Mouse (Mus musculus) liver, embryonic 14.5 days (tissue): Measurements from ENCODE around the gene Ankrd6. TPM values are rescaled to one million over a fixed set of nuclear protein-coding genes. Genes with fewer than 3 reads are reported as not detected.

ENCODE experiments used
- ATAC-seq: fragments of 200-750 bp; cut with Nextera tagmentation; 2 replicates; pipeline ENCODE4 v1.8.0; 2017; ENCODE audit warnings: moderate number of reproducible peaks, mild to moderate bottlenecking, moderate library complexity; ENCODE audit not compliant: insufficient read depth
- DNase-seq, 3 experiments: peaks; one replicate each; pipeline ENCODE4 v3.0.0-alpha.2; 2012 to 2013; ENCODE audit warnings: low read depth in 3 of 3, low spot score in 3 of 3
- H3K27ac ChIP-seq: fragments of 300-500 bp; sonication (generic); 2 replicates; pipeline ENCODE4 v1.5.1; 2014; ENCODE audit warnings: moderate library complexity, mild to moderate bottlenecking, control low read depth, inconsistent platforms
- H3K27me3 ChIP-seq: fragments of 300-500 bp; sonication (generic); 2 replicates; pipeline ENCODE4 v1.6.1; 2014; ENCODE audit warnings: mild to moderate bottlenecking, low read length, moderate library complexity; ENCODE audit not compliant: control insufficient read depth, insufficient read depth
- H3K36me3 ChIP-seq: fragments of 300-500 bp; sonication (generic); replicated peaks from 2 replicates; pipeline ENCODE4 v1.6.1; 2014; ENCODE audit warnings: low read depth; ENCODE audit not compliant: control insufficient read depth, insufficient read depth
- H3K4me1 ChIP-seq, 2 experiments: fragments of 200-500 bp in 1 of 2; fragments of 300-500 bp in 1 of 2; sonication (generic) in 1 of 2; replicated peaks; 2 replicates each; pipeline ENCODE4 v1.6.1; 2012 to 2014; ENCODE audit warnings: antibody characterized with exemption in 1 of 2, inconsistent platforms in 1 of 2, low read length in 1 of 2; ENCODE audit not compliant: control insufficient read depth in 2 of 2, insufficient read depth in 2 of 2
- H3K4me2 ChIP-seq: fragments of 300-500 bp; sonication (generic); 2 replicates; pipeline ENCODE4 v1.6.1; 2014; ENCODE audit warnings: low read depth, mild to moderate bottlenecking, control low read depth, moderate library complexity
- H3K4me3 ChIP-seq, 2 experiments: fragments of 200-500 bp in 1 of 2; fragments of 300-500 bp in 1 of 2; sonication (generic) in 1 of 2; 2 replicates each; pipeline ENCODE4 v1.5.1; 2012 to 2014; ENCODE audit warnings: low read depth in 2 of 2, low read length in 2 of 2, mild to moderate bottlenecking in 2 of 2, control low read depth in 1 of 2, inconsistent platforms in 1 of 2, moderate library complexity in 1 of 2; ENCODE audit not compliant: insufficient read depth in 1 of 2
- H3K9ac ChIP-seq: fragments of 300-500 bp; sonication (generic); replicated peaks from 2 replicates; pipeline ENCODE4 v1.6.1; 2014; ENCODE audit warnings: mild to moderate bottlenecking, control low read depth, moderate library complexity
- H3K9me3 ChIP-seq: fragments of 300-500 bp; sonication (generic); 2 replicates; pipeline ENCODE4 v1.6.1; 2016; ENCODE audit warnings: low read length, mixed read lengths; ENCODE audit not compliant: control insufficient read depth
- CTCF ChIP-seq: IDR thresholded peaks from 2 replicates; pipeline ENCODE4 v1.5.1; 2016; ENCODE audit warnings: antibody characterized with exemption, low read depth, control low read depth
- EP300 ChIP-seq: IDR thresholded peaks from 2 replicates; pipeline ENCODE4 v1.6.1; 2016; ENCODE audit warnings: antibody characterized with exemption, low read depth
- WGBS: fragments of 180-500 bp; shearing (Covaris S2); extraction: QIAGEN DNeasy Blood & Tissue Kit; methylation state at CpG from one replicate; pipeline ENCODE4 v1.1.7; 2014; ENCODE audit not compliant: insufficient replicate concordance; 5-methylcytosine and 5-hydroxymethylcytosine counted together
- polyA plus RNA-seq, 2 experiments: library from polyadenylated mRNA; depleted of rRNA in 1 of 2; stranded (reverse) in 1 of 2; unstranded in 1 of 2; fragments of >200 nt; fragmentation: Nextera tagmentation in 1 of 2; extraction: Ambion mirVana in 1 of 2; gene quantifications; 2 replicates each; pipeline versions ENCODE4 v1.2.1 to v1.2.3; 2012 to 2014

The Ankrd6 gene
- polyA plus RNA-seq, 2 experiments, result 0.31 to 0.42 TPM

DNA sequence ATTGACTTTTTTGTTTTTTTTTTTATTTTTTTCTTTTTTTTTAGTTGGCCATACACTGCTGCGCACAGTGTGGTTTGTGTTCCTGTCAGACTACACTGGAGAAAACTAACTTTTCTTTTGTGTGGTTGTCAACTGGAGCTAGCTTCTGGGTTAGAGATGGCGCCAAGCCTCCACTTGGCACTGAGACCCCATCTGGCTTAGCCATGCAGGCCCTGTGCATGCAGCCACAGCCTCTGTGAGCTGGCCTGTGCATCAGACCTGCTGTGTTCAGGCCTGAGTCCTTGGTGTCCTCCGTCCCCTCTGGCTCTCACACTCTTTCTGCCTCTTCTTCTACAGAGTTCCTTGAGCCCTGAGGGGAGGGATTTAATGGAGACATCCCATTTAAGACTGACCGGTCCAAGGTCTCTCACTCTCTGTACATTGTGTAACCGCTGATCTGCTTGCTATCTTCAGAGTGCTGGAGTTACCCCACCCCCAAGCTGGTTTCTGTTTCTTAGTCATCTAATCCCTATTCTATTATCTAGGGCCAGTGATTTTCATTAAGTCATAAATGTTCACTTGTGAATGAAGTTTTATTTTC, 96.9 kb downstream of the Ankrd6 start:
- TF ChIP-seq CTCF (no peak), EP300 (no peak)
- DNase-seq, result no peak
- no peak for ATAC-seq
- Histone ChIP-seq H3K4me3 (no peak overlapping the region), H3K27ac (no peak overlapping the region), H3K9ac (no peak overlapping the region), H3K9me3 (no peaks in the 10 kb centered on the region), H3K4me2 (no peak overlapping the region), H3K27me3 (no peaks in the 10 kb centered on the region), H3K4me1 (no peaks in the 10 kb centered on the region), H3K36me3 (no peaks in the 10 kb centered on the region)
- WGBS, result 68% methylated on average over 5 of the region's 5 CpGs

- no peaks in the 10 kb centered on the region for H3K9me3 ChIP-seq
- no peak overlapping the region for H3K27ac ChIP-seq
- DNase-seq (no peak), ATAC-seq (no peak)
- TF ChIP-seq EP300 (no peak), CTCF (no peak)
- H3K27me3 ChIP-seq, result no peaks in the 10 kb centered on the region
- H3K4me2 ChIP-seq, result no peak overlapping the region
- H3K36me3 ChIP-seq, result no peaks in the 10 kb centered on the region
- H3K4me1 ChIP-seq, result no peaks in the 10 kb centered on the region
- no peak overlapping the region for H3K4me3 ChIP-seq
- 70% methylated on average over 6 of the region's 6 CpGs for WGBS
- no peak overlapping the region for H3K9ac ChIP-seq
These were observed 97.8 kb downstream of the Ankrd6 start for GRCm38 (mm10) chr4:32852819-32853218.

DNA sequence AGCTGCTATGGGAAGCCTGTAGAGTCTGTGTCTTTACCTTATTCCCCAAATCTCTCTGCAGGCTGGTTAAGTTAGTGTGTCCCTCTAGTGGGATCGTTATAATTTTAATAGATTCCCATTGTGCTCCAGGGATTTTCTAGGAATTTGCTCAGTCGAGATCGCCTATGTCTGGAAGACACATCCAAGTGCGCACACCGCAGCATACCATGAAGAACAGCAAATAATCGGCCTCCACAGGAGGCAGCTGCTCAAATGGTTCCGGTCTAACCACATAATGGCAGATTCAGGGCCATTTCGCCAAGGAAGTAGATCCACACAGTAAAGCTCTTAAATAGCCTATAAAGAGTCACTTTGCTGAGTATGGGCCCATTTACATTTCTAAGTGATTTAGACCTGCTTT, 98.3 kb downstream of the Ankrd6 start:
- H3K36me3 ChIP-seq, result no peaks in the 10 kb centered on the region
- no peak for ATAC-seq

GRCm38 (mm10) chr4:32838401-32838800, 112.2 kb downstream of the Ankrd6 start:
- DNase-seq, result no peak
- H3K4me1 ChIP-seq, result peaks cover 0 to 3% of the 10 kb centered on the region in 2 experiments; a peak in 1 of 4 replicates
- no peaks in the 10 kb centered on the region for H3K9me3 ChIP-seq
- H3K4me3 ChIP-seq, result no peak overlapping the region
- ATAC-seq, result no peak
- no peak overlapping the region for H3K4me2 ChIP-seq
- H3K36me3 ChIP-seq, result no peaks in the 10 kb centered on the region
- TF ChIP-seq CTCF (no peak), EP300 (no peak)
- 74% methylated on average over 3 of the region's 3 CpGs for WGBS
- no peaks in the 10 kb centered on the region for H3K27me3 ChIP-seq
- H3K27ac ChIP-seq, result no peak overlapping the region
- H3K9ac ChIP-seq, result no peak overlapping the region

More for the DNA sequence above, 98.3 kb downstream of the Ankrd6 start:
- Histone ChIP-seq H3K27ac (no peak overlapping the region), H3K27me3 (no peaks in the 10 kb centered on the region), H3K9ac (no peak overlapping the region), H3K4me1 (no peaks in the 10 kb centered on the region), H3K9me3 (no peaks in the 10 kb centered on the region), H3K4me2 (no peak overlapping the region), H3K4me3 (no peak overlapping the region)
- 79% methylated on average over 8 of the region's 8 CpGs for WGBS
- TF ChIP-seq EP300, result no peak
- TF ChIP-seq CTCF, result no peak
- no peak for DNase-seq

DNA sequence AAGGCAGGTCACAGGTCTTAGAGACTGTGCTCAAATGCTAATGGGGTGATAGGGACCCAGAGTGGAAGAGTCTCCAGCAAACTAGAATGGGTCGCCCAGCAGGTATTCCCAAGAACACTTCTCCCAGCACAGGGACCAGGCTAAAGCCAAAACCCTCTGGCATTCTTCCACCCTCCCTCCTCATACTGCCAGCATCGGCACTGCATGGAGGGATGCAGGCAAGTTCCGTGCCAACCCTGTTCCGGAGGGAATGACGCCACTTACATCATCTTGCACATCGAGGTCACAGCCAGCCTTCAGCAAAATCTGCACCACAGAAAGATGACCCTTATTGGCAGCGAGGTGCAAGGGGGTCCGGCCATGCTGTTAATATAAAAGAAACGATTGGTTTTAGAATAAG, 114.6 kb downstream of the Ankrd6 start:
- DNase-seq, result no peak
- no peaks in the 10 kb centered on the region for H3K27me3 ChIP-seq
- H3K4me3 ChIP-seq, result no peak overlapping the region
- no peak overlapping the region for H3K4me2 ChIP-seq
- TF ChIP-seq EP300, result no peak
- TF ChIP-seq CTCF, result no peak
- peaks cover 0 to 3% of the 10 kb centered on the region in 2 experiments; a peak in 1 of 4 replicates for H3K4me1 ChIP-seq
- no peaks in the 10 kb centered on the region for H3K9me3 ChIP-seq
- no peak overlapping the region for H3K9ac ChIP-seq
- H3K36me3 ChIP-seq, result no peaks in the 10 kb centered on the region
- 74% methylated on average over 9 of the region's 9 CpGs for WGBS
- no peak overlapping the region for H3K27ac ChIP-seq
- no peak for ATAC-seq
